Mouse (Mus musculus): ENCODE measurements around the gene Plekhg5. TPM values are rescaled to one million over a fixed set of nuclear protein-coding genes. Genes with fewer than 3 reads are reported as not detected.

The Plekhg5 gene
- polyA plus RNA-seq, 1 experiment, result 5.5 TPM

DNA sequence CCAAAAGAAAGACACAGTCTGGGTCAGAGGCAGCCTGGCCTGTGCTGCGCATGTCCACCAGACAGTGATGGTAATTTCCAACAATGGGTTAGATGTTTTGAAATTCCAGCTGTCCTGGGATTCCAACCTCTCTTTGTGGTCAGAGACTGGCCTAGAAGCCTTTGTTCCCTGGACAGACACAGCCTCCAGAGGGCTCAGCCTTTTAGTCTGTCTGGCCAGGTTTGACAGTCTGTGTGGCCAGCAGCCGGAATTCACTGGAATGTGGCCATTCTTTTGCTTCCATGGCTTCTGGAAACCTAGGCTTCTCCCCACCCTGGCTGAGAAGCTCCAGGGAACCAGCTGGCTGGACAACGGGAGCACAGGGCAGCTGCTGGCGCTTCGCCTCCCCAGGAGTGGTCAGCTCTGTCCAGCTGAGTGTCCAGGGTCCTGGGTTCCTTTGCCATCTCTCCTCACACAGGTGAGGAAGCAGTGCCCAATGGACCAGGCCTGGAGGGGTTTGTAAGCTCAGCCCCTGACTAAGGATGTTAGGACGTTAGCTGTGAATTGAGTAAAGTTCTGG is 4.1 kb upstream of the Plekhg5 start:
- Histone ChIP-seq H3K36me3 (replicated peaks; ENCODE audit: low read length) (peaks cover 8% of the 10 kb centered on the region), H3K27me3 (replicated peaks) (peaks cover 13% of the 10 kb centered on the region), H3K4me3 (replicated peaks) (no peak overlapping the region), H3K4me1 (peaks cover 45% of the 10 kb centered on the region), H3K9me3 (no peaks in the 10 kb centered on the region)
- no peak for TF ChIP-seq GATA1 (IDR thresholded peaks at IDR 0.05; ENCODE audit: borderline replicate concordance, low read length)
- TF ChIP-seq FLI1 (IDR thresholded peaks at IDR 0.05; ENCODE audit: low read length), result no peak

DNA sequence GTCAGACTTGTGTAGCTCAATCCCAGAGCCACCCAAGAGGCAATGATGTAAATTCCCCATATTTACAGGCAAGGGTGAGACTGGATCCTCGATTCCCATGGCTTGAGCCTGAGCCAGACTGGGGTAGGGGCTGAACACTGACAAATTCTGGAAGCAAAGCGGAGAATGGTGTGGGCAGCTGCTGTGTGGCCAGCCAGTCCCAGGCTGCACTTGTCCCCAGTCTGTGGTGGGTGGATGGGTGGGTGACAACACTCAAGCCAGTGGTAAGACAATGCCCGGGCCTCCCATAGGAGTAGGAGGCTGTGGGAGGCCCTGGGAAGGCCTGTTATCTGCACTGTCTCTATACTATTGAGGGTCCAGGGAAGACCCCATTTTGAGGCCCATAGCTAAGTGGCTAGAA is 3.1 kb upstream of the Plekhg5 start:
- Histone ChIP-seq H3K4me1 (peaks cover 52% of the 10 kb centered on the region), H3K9me3 (peaks cover under 1% of the 10 kb centered on the region; the same call in 1 of the 2 replicates), H3K27me3 (replicated peaks) (peaks cover 22% of the 10 kb centered on the region), H3K4me3 (replicated peaks) (no peak overlapping the region), H3K36me3 (replicated peaks; ENCODE audit: low read length) (peaks cover 6% of the 10 kb centered on the region)
- no peak for TF ChIP-seq FLI1 (IDR thresholded peaks at IDR 0.05; ENCODE audit: low read length)
- no peak for TF ChIP-seq GATA1 (IDR thresholded peaks at IDR 0.05; ENCODE audit: borderline replicate concordance, low read length)

DNA sequence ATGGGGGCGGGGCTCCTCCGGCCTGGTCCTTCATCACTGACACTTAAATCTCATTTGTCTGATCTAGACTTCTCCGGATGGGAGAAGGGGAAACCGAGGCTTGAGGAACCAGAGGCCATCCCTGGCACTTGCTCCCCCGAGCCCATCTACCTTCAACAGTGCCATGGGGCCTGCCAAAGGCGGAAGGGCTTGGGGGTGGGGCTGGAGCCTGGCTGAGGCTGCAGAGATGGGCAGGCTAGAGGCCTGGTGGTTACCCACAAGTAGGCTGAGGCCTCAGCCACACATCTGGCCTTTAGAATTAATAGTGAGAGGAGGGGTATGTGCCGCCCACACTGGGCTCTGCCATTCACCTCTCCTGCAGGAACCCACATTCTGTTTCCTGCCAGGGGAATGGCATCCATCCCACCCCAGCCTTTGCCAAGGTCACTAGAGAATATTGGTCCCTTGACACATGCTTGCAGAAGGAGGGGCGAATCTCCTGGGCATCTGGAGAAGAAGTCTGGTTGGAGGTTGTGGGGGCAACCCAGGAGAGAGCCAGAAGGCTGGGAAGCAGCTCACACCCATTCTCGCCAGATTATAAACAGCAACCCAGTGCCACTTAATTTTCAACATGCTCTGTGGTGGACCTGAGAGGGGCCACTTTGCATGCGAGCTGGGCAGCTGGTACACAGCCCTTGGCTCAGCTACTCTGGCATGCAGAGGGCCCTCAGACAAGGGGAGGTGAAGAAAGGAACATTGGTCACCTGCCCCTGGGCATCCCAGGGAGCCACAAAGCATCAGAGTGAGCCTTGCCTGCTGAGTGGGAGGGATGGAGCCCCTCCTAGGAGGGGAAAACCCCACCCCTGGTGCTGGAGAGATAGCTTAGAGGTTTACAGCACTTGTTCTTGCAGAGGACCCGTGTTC is 1.6 kb upstream of the Plekhg5 start:
- no peaks in the 10 kb centered on the region for H3K36me3 ChIP-seq (replicated peaks; ENCODE audit: low read length)
- no peak overlapping the region for H3K4me3 ChIP-seq (replicated peaks)
- TF ChIP-seq FLI1 (IDR thresholded peaks at IDR 0.05; ENCODE audit: low read length) (no peak), GATA1 (IDR thresholded peaks at IDR 0.05; ENCODE audit: borderline replicate concordance, low read length) (no peak)
- peaks cover 35% of the 10 kb centered on the region for H3K27me3 ChIP-seq (replicated peaks)
- peaks cover 56% of the 10 kb centered on the region for H3K4me1 ChIP-seq
- peaks cover 5% of the 10 kb centered on the region for H3K9me3 ChIP-seq

DNA sequence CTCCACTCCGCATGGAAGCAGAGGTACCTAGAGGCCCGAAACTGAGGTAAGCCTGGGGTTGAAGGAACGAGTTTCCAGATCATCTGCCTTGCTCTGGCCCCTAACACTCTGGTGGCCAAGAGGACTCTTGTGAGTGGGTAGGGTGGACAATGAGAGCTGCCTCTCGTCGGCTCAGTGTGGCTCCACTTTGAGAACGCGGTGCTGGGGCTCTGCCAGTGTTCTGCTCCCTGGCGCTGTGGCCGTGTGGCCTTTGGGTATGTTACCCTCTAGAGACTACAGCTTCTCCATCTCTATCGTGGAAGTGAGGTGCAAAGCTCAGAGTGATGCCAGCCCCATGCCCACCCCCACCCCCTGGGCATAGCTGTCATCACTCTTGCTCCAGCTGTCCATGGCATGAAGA is 357 bp downstream of the Plekhg5 start:
- H3K27me3 ChIP-seq (replicated peaks), result peaks cover 52% of the 10 kb centered on the region
- H3K4me3 ChIP-seq (replicated peaks), result peak overlapping the region; percentile 67
- peaks cover 5% of the 10 kb centered on the region for H3K9me3 ChIP-seq
- H3K4me1 ChIP-seq, result peaks cover 55% of the 10 kb centered on the region
- H3K36me3 ChIP-seq (replicated peaks; ENCODE audit: low read length), result no peaks in the 10 kb centered on the region
- no peak for TF ChIP-seq GATA1 (IDR thresholded peaks at IDR 0.05; ENCODE audit: borderline replicate concordance, low read length)
- TF ChIP-seq FLI1 (IDR thresholded peaks at IDR 0.05; ENCODE audit: low read length), result no peak

DNA sequence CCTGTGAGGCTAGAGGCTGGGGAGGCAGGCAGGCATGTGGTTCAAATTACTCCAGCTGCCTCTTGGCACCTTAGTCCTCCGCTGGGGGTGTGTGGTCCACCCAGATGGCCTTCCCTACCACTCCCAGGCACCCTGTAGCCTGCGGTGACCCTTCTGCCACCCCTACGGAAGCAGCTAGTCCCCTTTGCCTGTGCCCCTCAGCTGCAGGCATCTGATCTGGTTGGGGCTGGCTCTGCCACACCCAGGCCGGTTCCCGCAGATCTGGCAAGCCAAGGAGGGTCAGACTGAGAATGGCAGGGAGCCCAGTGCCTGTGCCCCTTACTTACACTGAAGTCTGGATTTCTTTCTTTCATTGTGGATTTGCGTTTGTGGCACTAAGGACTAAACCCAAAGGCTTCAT is 1.4 kb downstream of the Plekhg5 start:
- H3K4me3 ChIP-seq (replicated peaks), result peak overlapping the region; percentile 78
- H3K27me3 ChIP-seq (replicated peaks), result peaks cover 44% of the 10 kb centered on the region
- no peaks in the 10 kb centered on the region for H3K36me3 ChIP-seq (replicated peaks; ENCODE audit: low read length)
- no peak for TF ChIP-seq GATA1 (IDR thresholded peaks at IDR 0.05; ENCODE audit: borderline replicate concordance, low read length)
- no peak for TF ChIP-seq FLI1 (IDR thresholded peaks at IDR 0.05; ENCODE audit: low read length)
- H3K9me3 ChIP-seq, result peaks cover 5% of the 10 kb centered on the region
- H3K4me1 ChIP-seq, result peaks cover 66% of the 10 kb centered on the region

DNA sequence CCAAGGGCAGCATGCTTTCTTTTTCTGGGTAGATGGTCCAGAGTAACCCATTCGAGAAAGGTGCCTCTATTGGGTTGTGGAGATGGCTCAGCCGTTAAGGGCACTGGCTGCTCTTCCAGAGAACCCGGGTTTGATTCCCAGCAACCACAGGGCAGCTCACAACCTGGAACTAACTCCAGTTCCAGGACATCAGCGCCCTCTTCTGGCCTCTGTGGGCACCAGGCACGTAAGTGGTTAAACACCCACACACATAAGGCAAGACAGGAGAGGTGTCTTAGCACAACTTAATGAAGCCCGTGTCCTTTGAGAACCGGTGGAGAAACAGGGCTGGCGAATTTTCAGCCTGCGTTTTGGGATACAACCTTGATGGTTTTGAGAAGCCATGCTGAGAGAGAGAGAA is 2.2 kb downstream of the Plekhg5 start:
- Histone ChIP-seq H3K36me3 (replicated peaks; ENCODE audit: low read length) (no peaks in the 10 kb centered on the region), H3K4me1 (peaks cover 63% of the 10 kb centered on the region), H3K9me3 (peaks cover 5% of the 10 kb centered on the region), H3K27me3 (replicated peaks) (peaks cover 41% of the 10 kb centered on the region), H3K4me3 (replicated peaks) (no peak overlapping the region)
- TF ChIP-seq GATA1 (IDR thresholded peaks at IDR 0.05; ENCODE audit: borderline replicate concordance, low read length), result no peak

DNA sequence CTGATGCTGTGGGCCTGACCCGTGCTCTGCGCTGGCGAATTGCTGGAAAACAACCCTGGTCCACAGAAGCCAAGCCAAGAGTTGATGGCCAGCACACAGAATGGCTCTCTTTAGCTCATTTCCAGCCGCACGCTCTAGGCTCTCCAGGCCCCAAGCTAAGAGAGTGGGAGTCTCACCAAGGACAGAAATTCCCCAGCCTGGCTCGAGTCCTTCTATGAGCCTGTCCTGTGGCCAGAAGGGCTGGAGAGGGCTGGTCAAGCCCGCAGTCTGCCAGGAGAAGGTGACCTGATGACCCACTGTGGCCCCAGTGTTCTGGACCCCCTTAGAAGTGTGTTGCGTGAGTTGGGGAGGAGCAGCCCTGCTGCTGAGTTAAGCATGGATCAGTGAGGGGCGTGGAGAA is 4.9 kb downstream of the Plekhg5 start:
- peaks cover 37% of the 10 kb centered on the region for H3K4me1 ChIP-seq

DNA sequence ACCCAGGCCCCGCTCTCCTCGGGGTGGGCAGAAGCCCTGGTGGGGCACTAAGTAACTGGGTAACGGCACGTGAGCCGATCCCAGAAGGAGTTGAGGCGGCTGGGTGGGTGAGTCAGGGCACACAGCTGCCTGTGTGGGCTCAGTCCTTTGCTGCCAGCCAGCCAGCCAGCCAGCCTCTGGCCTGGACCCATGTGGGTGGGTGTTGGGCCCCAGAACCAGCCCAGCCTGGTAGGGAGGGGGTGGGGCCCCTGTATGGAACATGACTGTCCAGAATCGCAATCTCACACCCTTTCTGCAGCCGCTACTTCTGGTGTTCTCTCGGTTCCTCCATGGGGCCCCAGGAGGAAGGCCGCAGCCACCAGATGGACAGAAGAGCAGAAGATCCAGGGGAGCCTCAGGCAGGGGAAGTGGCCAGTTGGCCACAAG is 5.8 kb downstream of the Plekhg5 start:
- peaks cover 44% of the 10 kb centered on the region for H3K27me3 ChIP-seq (replicated peaks)
- TF ChIP-seq GATA1 (IDR thresholded peaks at IDR 0.05; ENCODE audit: borderline replicate concordance, low read length) (no peak), FLI1 (IDR thresholded peaks at IDR 0.05; ENCODE audit: low read length) (no peak)
- H3K9me3 ChIP-seq, result peaks cover 5% of the 10 kb centered on the region
- H3K36me3 ChIP-seq (replicated peaks; ENCODE audit: low read length), result no peaks in the 10 kb centered on the region
- H3K4me3 ChIP-seq (replicated peaks), result no peak overlapping the region
- H3K4me1 ChIP-seq, result peaks cover 28% of the 10 kb centered on the region

More for the DNA sequence above, 4.9 kb downstream of the Plekhg5 start:
- TF ChIP-seq GATA1 (IDR thresholded peaks at IDR 0.05; ENCODE audit: borderline replicate concordance, low read length), result no peak
- TF ChIP-seq FLI1 (IDR thresholded peaks at IDR 0.05; ENCODE audit: low read length), result no peak
- peaks cover 41% of the 10 kb centered on the region for H3K27me3 ChIP-seq (replicated peaks)
- no peaks in the 10 kb centered on the region for H3K36me3 ChIP-seq (replicated peaks; ENCODE audit: low read length)
- no peak overlapping the region for H3K4me3 ChIP-seq (replicated peaks)
- H3K9me3 ChIP-seq, result peaks cover 5% of the 10 kb centered on the region

DNA sequence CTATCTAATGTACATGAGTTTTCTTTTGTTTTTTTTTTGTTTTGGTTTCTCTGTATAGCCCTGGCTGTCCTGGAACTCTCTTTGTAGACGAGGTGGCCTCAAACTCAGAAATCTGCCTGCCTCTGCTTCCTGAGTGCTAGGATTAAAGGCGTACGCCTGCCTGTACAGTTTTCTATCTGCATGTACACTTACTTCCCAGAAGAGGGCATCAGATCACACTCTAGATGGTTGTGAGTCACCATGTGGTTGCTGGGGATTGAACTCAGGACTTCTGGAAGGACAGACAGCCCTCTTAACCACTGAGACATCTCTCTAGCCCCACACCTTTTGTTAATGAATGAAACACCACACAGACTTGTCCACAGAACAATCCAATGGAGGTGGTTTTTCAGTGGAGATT is 7.0 kb downstream of the Plekhg5 start:
- Histone ChIP-seq H3K9me3 (peaks cover 4% of the 10 kb centered on the region), H3K36me3 (replicated peaks; ENCODE audit: low read length) (no peaks in the 10 kb centered on the region), H3K27me3 (replicated peaks) (peaks cover 44% of the 10 kb centered on the region), H3K4me3 (replicated peaks) (no peak overlapping the region), H3K4me1 (peaks cover 19% of the 10 kb centered on the region)
- no peak for TF ChIP-seq GATA1 (IDR thresholded peaks at IDR 0.05; ENCODE audit: borderline replicate concordance, low read length)
- no peak for TF ChIP-seq FLI1 (IDR thresholded peaks at IDR 0.05; ENCODE audit: low read length)

DNA sequence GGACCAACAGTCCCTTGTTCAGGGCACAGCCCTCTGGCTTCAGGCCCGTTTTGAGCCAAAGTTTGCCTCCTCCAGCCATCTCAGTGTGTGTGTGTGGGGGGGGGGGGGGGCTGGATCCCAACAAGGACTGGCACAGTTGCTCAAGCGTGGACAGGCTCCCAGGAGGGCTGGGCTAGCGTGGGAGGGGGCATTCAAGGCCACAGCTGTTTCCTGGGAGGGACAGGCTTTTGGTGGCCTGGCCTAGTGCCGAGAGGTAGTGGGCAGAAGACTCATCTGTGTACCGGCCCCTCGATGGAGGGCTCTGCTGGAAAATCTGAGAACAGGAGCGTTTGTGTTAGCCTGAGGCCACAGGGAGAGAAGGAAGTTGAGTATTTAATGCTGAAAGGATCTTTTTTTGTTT is 7.6 kb downstream of the Plekhg5 start:
- no peaks in the 10 kb centered on the region for H3K36me3 ChIP-seq (replicated peaks; ENCODE audit: low read length)
- H3K9me3 ChIP-seq, result no peaks in the 10 kb centered on the region
- H3K4me1 ChIP-seq, result peaks cover 19% of the 10 kb centered on the region
- no peak overlapping the region for H3K4me3 ChIP-seq (replicated peaks)
- H3K27me3 ChIP-seq (replicated peaks), result peaks cover 45% of the 10 kb centered on the region
- TF ChIP-seq FLI1 (IDR thresholded peaks at IDR 0.05; ENCODE audit: low read length) (no peak), GATA1 (IDR thresholded peaks at IDR 0.05; ENCODE audit: borderline replicate concordance, low read length) (no peak)
